Mouse (Mus musculus) heart, postnatal 25 days (tissue): ENCODE measurements around the gene Unc5c. TPM values are rescaled to one million over a fixed set of nuclear protein-coding genes. Genes with fewer than 3 reads are reported as not detected.

Experiments used
- DNase-seq: peaks from one replicate; pipeline ENCODE4 v3.0.0; 2022; ENCODE audit warnings: low spot score
- intact Hi-C: fragments of 180-260 bp; cut with DNase I; formaldehyde crosslinking; loops from one replicate; pipeline ENCODE4 v1.15.1; 2025
- total RNA-seq, 2 experiments: library from RNA; stranded (reverse); gene quantifications; 2 replicates each; pipeline ENCODE4 v1.2.3; 2021

Gene Unc5c
- under 1 TPM; 0.16 to 0.25 TPM for total RNA-seq

DNA sequence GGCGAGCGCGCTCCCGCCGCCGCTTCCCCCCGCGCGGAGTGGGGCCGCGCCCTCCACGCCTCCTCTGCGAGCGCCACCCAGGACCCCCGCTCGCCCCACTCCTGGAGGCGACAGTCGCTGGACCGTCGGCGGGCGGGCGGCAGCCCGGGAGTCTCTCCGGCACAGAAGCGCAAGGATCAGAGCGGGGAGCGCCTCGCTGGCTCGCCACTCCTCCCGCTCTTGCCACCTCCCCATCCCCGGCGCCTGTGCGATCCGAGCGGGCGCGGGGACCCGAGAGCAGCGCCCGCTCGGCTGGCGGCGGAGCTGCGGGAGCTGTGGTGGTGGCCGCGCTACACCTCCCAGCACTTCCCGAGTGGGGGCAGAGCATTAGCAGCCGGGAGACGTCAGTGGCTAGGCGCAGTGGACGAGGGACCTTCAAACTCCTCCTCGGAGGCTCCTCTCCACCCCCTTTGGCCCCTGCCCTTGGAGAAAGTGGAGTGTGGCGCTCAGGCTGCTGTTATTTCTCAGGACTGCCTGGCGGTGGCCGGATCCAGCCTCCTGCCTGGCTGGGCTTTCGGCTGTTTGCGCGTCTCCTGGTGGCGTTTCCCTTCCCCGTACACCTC is at the start of gene Unc5c:
Gene Unc5c (plus strand): TSS at position 113 of the 602 bp plus-strand sequence.
- DNase-seq: peak; percentile 69
- intact Hi-C loops: no loop called here

DNA sequence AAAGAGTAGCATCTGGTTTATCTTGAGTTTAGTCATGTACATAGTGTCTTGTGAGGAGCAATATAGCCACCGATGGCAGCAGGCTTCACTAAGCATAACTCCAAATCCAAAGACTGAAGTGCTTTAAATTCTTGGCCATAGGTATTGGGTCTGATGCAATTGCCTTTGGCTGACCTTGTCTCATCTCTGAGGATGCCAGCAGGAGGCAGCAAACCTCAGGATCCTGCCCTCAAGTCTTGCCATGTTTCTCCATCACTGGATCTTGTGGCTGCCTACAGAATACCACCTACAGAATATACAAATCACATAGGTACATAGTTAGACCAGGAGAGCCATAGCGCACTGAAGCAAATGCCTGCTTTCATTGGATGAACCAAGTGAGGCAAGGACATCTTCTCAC is 7.5 kb upstream of the Unc5c start:
- no peak for DNase-seq
- intact Hi-C loops: no loop called here

DNA sequence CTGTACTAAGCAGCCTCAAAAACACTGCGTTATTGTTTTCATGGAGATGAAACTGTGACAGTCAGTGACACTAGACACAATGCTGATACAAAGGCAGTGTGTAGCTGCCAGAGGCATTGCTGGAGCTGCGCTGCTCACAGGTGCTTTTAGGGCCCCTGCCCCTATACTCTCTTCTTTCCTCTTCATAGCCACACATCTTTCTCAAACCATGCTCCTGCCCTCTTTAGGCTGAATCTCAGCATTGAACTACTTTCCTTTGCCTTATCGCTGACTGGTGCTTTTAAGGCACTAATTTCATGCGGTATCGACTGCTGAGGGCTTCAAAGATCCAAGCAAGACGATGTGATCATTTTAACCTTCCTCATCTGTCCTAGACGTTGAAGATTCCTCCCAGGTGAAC is 2.5 kb upstream of the Unc5c start:
- no peak for DNase-seq
- intact Hi-C loops: no loop called here

DNA sequence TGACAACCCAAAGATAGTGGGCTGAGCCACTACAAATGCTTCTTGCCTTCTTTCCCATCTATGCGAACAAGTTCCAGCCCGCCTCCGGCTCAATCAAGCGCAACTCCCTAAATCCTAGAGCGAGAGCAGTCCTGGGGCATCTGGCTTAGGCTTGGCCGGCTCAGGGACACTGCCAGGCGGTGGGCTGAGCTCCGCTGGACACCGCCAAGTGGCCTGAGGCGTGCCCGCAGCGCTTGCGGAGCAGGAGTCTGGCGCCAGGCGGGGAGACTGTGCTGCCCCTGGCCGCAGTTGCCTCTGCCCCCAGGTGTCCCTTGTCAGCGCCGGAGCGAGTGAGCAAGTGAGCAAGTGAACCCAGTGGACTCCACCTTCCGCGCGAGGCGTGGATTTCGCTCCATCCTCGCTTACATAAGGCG is 319 bp upstream of the Unc5c start:
- intact Hi-C loops: no loop called here

DNA sequence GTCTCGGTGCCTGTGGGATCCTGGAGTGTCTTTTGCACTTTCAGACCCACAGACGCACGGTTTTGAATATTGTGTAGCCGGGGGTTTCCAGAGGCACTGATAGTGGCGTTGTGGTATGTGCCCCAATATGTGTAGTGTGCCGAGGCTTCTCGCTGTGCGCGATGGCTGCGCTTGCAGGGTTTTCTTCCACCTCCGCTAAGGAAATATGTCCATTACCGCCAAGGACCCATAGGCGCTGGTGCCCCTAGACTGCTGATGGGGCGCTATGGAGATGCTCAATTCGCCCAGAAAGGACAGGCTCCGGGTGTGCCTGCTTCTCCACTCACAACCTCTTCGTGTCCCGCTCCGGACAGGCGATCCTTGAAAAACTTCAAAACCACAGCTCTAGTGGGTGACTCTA is 1.0 kb downstream of the Unc5c start:
- intact Hi-C loops: no loop called here

More for the DNA sequence above, 319 bp upstream of the Unc5c start:
- DNase-seq: peak; percentile 26

DNA sequence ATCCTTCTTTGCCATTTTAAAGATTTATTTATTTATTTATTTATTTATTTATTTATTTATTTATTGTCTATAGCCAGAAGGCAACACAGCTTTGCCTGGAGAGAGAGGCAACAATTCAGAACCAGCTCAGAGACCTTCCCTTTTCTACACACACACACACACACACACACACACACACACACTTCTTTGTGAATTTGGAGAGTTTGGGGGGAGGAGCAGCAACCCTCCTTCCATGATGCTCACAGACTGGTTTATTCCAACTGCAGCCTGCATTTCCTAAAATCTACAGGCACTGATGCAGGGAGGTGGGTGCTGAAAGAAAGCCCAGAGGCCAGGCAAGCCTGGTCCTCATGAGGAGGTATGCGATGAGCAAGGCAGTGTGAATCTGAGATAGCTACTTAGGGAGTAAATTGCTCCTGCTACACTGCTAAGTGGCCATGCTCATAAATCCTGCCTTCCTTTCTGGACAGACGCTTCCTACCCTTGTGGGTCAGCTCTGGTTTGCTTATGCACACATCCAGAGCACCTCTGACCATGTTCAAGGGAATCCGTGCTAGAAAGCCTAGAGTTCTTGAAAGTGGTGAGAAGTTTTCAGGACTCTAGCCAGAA is 1.8 kb downstream of the Unc5c start:
- intact Hi-C loops: no loop called here
- no peak for DNase-seq

More for the DNA sequence above, 1.0 kb downstream of the Unc5c start:
- no peak for DNase-seq

DNA sequence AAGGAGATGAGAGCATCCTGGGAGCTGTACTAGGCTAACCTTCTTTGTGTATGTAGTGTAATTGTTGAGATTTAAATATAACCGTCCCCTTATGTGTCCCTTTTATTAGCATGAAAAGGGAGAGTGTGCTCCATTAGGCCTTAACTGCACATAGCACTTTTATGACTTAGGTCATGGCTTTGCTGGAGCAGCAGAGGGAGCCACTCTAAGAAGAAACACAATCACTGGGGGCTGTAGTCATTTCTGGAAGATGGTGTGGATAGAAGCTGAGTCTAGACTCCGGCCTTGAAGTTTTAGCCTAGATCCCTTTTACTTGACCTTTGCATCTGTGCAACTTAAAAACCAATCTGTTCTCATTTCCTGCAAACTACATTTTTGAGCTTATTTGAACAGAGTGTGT is 4.3 kb downstream of the Unc5c start:
- intact Hi-C loops: no loop called here
- no peak for DNase-seq

DNA sequence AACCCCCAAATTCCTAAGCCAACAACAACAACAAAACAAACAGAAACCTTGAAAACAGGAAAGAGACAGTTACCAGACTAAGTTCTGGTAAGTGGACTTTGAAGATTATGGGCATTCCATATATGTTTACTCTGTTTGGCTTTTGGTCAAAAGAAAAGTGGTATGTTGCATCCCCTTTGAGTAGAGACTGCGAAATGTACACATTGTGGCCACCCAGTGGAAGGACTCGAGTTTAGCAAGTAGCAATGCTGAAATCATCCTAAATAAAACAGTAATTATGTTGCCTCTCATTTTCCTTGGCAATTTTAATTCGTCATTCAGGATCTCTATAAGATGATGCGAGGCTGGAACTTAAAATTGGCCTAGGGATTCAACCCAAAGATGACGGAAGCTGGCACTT is 8.2 kb downstream of the Unc5c start:
- no peak for DNase-seq
- intact Hi-C loops: no loop called here

DNA sequence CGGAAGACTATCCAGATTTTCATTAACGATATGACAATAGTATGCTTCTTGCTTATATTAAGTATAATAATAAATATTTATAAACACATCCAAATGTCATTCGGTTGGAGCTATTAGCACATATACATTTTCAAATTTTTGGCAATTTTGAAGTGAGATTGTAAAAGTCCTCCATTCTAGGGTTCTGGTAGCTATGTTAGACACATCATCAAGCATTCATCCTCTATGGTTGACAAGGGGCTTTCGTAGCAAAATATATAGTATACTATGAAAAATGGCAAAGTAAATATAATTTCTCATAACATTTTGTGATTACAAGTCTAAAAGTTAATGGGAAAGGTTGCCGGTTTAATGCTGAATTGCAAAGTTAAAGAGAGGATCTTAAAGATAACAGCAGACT is 10.4 kb downstream of the Unc5c start:
- intact Hi-C loops: no loop called here
- no peak for DNase-seq

DNA sequence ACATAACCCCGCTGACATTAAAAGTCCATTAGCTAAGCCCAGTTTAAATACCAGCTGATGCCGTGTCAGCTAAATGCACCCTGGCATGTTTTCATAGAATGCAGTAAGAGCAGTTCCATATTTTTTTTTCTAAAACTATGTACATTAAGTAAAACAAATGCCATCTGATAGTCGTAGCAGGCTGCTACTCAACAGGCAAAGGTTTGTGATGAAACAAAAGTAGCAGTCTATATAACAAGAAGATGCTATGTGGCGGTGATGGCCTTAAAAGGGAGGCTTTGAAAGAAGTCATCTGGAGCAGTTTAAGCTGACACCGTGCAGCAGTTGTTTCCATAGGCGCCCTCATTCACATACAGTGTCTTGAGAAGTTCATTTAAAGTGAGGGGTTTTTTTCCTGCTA is 10.9 kb downstream of the Unc5c start:
- intact Hi-C loops: no loop called here
- DNase-seq: no peak

DNA sequence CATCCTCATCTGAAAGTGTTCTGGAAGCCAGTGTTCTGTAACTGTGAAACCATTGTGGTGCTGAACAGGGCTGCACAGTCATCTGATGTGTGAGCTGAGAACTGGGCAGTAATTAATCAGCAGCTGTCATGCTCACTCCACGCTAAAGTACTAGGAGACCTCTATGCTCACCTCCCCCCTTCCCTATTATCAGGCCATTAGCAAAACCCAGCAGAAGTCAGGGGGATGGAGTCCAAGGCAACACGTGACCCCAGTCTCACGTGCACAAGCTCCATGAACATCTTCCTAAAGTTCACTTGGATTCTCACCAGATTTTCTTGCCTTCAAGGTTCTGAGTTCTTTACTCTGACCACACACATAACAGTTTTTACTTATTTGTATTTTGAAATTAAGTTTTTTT is 11.7 kb downstream of the Unc5c start:
- intact Hi-C loops: no loop called here
- DNase-seq: no peak

DNA sequence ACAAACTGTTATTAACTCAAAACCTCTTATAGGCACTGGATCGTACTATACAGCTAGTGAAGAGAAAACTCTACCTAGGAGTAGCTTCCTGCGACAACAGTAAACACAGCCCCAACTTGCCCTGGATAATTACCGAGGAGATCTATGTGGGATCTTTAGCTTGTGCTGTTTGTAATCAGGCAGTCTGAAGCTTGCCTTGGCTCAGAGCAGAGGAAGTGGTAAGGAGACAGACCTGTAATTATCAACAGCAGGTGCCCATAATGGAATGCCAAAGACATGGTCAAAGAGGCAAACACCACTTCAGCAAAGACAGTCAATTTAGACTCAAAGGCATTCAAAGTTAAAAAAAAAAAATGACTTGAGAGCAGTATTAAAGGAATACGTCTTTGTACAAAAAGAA is 17.4 kb downstream of the Unc5c start:
- no peak for DNase-seq
- intact Hi-C loops: no loop called here

DNA sequence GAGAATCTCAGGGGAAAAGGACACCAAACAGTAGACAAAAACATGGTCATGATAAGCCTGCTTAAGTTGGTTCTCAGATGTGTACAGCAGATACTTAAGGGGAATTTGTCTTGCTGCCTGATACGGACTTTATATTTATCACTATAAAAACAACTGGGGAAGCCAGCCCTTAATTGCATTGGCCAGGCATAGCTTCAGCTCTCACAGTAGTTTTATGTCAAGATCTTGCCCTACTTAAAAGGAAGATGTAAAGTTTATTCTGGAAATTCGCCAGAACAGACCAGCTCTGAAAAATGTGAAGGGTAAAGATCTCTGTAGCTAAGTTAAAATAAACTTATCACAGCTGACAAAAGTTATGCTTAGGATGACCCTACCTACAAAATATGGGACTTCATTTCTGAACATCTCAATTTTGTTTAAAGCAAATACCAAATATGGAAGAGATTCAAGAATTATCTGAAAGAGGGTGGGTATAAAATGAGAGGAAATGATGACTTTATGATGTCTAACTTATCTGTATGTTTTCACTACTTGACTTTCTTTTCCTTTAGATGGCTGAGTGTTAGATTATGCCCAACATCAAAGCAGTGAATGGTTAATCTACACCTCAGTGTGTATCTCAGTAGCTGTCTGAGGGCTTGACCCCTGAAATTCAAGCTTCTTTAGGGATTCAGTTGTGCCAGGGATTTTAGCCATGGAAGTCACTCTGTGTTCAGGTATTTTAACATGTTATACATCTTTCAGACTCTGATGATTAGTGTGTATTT is 18.8 kb downstream of the Unc5c start:
- intact Hi-C loops: no loop called here
- no peak for DNase-seq

DNA sequence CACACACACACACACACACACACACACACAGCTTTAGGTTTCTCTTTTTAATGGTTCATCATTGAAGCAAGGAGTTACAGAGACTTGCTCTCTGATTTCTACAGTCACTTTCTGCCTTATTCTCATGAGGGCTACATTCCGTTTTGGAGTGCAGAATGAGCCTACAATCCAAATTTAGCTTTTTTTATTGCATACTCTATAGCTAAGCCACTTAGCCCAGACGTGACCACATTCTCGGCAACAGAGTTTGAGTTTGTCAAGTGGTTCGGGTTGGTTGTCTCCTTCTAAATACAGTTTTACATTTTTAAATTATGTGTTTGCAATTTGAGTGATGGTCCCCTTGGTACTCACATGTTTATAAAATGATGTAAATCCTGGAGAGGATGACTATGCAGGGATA is 20.2 kb downstream of the Unc5c start:
- no peak for DNase-seq
- intact Hi-C loops: no loop called here

DNA sequence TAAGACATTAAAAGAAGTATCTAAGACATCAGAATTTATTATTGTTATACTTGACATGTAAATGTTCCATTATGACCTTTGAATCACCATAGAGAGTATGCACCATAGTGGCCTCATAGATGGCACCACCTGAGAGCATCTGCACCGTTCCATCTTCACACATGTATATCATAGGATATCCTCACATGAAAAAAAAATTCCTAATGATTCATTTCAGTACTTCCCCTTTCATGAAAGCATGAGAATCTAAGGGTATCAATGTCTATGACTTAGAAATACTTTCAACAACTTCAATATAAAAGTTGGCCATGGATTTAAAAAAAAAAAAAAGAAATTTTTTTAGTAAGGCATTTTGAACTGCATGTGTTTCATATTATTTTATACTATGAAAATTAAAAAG is 25.6 kb downstream of the Unc5c start:
- intact Hi-C loops: no loop called here

DNA sequence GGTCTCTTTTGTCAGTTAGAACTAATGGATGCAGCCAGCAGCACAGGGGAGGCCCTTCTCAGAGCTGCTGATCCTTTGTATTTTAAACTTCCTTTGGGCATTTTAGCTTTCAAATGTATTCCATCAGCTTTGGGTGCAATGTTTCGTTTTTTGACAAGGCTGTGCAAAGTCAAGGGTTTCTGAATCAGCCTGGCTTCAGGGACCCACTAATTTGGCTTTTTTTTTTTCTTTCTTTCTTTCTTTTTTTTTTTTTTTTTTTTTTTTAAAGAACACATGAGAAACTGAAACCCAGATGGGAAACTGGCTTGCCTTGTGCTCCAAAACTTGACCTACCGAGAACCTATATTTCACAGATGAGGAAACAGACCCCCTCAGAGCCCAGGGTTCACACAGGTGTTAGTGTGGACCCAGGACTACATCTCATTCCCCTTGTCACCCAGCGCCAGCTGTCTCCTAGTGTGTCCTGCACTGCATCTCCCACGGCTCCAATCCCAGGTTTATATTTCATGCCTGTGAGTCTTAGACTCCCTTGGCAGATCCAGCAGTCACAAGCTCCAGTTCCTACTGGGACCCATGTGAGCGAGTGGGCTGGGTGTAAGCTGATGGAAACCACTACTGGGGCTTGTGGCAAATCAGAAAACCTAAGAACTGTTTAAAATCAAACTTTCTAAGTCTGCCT is 26.4 kb downstream of the Unc5c start:
- intact Hi-C loops: no loop called here
- DNase-seq: no peak

More for the DNA sequence above, 25.6 kb downstream of the Unc5c start:
- no peak for DNase-seq

DNA sequence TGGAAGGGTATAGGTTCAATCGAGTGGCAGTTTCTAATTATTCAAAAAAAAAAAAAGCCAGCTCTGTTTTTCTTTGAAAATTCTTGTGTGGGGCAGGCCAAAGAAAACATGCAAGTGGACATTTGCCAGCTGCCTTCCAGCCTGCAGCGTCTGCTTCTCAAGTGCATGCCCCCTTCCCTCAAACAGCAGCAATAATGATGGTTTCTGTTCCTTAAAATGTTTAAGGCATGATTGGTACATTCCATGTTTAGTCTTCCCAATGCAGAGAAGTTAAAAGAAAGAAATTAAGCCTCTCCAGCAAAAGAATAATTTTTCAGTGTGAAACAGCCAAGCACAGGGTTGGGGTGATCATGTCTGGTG is 26.9 kb downstream of the Unc5c start:
- no peak for DNase-seq
- intact Hi-C loops: no loop called here

DNA sequence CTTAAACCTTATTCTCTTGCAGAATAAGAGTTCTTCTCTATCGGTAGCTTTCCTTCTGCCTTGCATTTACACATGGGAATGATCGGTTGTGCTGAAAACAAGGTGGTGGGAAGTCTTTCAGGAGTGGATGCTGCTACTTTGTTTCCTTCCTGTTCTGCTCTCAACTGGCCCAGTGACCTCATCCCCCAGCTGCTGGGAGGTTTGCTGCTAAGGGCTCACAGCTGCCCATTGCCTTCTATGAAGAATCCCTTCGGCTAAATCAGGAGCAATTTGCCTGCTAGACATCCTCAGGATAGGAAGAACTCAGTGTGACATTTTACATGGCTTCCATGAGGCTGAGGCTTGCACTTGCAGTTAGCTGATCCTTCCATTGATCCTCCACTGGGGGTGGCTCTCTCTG is 28.0 kb downstream of the Unc5c start:
- intact Hi-C loops: no loop called here
- no peak for DNase-seq

DNA sequence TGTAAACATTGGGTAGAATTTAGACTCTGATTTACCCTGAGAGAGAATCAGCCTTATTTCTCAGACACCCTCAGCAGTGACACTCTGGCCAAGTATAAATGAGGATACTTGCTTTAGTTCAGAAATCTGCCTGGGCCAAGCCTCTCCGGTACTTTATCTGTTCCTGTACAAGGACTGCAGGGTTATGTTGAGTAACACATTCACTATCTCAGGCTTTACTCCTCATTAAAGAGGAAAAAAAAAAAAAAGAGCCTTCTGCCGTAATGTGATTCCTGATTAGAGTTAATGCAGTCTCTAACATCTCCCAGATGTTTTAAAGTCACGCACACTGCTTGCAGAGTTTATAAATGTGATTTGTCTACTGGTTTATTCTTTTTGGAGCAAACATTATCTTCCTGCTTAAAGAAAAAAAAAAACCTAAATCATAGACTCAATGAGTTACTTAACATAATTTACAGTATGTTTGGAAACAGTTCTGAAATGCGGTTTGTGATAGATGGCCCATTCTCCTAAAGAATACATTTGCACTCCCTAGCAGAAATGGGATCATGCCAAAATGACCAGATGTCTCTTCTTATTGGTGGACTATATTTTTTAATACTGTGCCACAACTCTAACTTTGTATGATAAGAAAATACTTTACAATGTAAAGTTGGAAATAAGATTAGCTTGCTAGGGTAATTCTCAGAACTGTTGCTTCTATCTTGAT is 33.5 kb downstream of the Unc5c start:
- no peak for DNase-seq
- intact Hi-C loops: no loop called here

DNA sequence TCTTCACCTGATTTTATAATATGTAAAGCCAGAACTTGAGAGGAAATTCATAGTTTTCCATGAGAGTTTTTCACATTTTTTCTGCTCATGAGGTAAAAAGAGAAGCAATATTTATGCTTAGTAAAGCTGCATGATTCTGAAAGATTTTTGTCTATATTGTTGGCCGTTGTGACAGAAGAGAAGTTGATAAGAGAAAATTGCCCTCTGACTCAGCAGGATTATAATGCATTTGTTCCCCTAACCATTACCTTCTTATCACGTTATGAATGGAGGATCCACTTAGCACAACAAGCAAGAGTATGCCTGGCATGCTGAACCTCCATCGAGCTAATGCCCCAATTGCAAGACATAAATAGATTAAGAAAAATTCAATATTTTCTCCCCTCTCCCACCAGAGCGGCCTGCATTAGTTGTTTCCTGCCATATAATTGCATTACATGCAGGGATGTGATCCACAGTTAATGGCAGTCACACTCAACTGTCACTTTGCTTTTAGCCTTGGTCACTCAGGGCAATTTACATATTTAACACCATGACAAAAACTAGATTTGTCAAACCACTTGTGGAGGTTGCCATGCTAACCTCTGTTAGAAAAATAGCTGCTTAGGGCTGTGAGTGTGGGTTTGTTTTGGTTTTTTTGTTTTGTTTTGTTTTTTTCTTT is 37.0 kb downstream of the Unc5c start:
- DNase-seq: no peak
- intact Hi-C loops: no loop called here
